Mouse (Mus musculus) lung, postnatal 25 days (tissue): ENCODE data around the gene C1galt1c1.

Experiments used
- DNase-seq: peaks from one replicate; pipeline ENCODE4 v3.0.0; 2022; ENCODE audit warnings: low spot score

Gene C1galt1c1

DNA sequence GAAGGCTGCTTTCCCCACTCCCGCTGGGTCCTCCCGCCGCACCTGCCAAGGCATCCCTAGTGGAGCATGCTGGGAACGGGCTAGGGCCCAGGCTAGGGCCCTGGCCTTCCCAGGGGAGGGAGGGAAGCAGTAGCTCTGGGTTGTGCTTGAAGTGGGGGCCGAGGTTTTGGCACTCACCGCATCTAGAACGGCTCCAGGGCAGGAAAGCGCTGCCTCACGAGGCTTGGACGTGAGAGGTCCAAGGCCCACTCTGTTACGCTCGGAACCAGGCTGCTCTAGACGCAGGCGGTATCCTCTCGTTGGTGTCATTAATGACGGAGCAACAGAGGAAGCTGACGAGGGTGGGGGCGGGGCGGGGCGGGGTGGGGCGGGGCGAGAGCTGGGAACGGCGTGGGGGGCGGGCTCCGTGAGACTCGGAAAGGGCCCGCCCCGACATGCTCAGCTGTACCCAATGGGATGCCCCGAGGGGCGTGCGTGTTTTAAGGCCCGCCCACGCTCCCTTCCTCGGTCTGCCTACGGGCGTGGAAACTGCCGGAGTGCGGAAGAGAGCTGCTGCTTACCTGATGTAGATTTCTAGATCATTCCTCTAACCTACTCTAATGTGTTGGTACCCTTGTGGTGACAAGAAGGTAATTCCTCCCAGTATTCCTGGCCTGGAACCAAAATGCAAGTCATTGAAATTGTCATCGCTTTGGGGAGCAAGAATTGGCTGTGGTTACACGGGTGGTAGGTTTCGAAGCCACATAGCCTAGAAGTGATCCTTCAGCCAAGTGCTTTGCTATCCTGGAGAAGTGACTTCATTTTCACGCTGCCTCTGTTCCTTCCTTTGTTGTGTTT, at the start of gene C1galt1c1:
Gene C1galt1c1 (minus strand): TSS at position 287 of the 837 bp plus-strand sequence.
- DNase-seq: peak; percentile 93

DNA sequence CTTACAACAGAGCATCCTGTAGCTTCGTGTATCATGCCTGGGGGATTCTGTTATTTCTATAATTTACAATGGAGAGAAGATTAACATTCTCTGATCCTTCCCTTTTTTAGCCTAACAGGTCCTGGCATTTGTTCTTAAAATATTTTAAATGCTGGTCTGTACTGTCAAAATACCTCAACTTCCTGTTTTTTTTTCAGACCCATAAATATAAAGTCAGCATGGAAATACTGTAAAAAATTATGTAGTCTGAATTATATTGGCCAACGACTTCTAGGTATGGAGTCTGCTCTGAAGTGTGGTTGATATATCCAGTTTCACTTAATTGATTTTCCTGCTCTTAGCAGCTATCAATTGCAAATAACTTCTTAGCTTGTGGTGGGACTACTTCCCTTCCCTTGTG, 47.1 kb upstream of the C1galt1c1 start:
- no peak for DNase-seq

DNA sequence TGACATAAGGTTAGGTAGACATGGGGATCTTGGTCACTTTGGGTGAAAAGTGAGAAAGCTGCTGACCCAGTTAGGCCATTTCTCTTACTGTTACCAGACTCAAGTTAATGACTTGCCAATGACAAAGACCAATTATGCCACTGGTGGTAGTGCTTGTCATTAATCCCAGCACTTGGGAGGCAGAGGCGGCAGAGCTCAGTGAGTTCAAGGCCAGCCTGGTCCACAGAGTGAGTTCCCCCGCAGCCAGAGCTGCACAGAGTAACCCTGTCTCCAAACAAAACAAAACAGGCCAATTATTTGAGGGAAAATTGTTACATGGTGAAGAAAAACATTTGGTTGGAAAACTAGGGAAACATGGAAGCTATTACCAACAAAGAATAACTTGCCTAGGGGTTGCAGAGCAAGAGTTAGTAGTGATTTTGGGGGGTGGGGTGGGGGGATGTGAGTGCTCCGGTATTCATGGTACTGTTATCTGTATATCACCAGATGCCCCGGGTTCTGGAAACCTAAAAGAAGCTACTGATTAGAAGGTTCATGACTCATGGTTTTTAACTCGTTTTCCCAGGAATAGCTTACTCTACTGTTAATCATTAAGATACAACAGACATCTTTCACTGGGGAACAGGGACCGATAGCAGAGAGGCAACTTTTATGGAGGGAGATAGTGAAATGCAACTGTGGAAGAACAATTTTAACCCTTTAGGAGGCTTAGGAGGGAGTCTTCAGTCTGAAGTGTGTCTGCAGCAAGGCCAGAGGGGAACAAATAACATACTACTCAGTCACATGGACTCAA, 34.4 kb upstream of the C1galt1c1 start:
- no peak for DNase-seq

- no peak for DNase-seq
Measured at GRCm38 (mm10) chrX:38656206-38656883, 21.5 kb upstream of the C1galt1c1 start.

GRCm38 (mm10) chrX:38654681-38655080, 19.8 kb upstream of the C1galt1c1 start:
- no peak for DNase-seq

- DNase-seq: no peak
Measured at GRCm38 (mm10) chrX:38653181-38653580, 18.3 kb upstream of the C1galt1c1 start.

- DNase-seq: no peak
Measured at GRCm38 (mm10) chrX:38651167-38651566, 16.3 kb upstream of the C1galt1c1 start.

DNA sequence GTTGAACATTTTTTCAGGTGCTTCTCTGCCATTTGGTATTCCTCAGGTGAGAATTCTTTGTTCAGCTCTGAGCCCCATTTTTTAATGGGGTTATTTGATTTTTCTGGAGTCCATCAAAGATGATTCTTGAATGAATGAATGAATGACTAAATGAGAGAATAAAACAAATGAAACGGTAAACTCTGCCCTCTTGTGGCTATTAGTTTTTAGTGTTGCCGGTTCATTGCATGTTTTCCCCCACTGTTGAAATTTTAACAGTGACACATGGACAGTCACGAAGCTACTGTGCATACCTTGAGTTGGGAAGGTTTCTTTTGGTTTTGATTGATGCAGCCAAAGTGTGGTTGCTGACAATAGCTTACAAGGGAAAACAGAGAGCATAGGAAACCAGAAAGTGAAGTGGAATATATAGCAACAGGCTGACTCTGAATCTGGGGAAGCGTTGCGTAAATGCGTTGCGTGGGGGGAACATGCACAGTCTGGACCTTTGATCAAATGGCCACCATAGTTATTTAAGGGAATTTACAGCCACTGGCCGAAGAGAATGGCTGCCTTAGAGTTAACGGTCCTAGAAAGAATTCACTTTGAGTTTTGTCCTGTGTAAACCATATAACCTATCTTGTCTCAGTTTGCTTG, 15.6 kb upstream of the C1galt1c1 start:
- DNase-seq: no peak

- no peak for DNase-seq
Measured at GRCm38 (mm10) chrX:38642183-38642582, 7.3 kb upstream of the C1galt1c1 start.

GRCm38 (mm10) chrX:38641435-38641834, 6.5 kb upstream of the C1galt1c1 start:
- no peak for DNase-seq

GRCm38 (mm10) chrX:38635638-38635931, 698 bp upstream of the C1galt1c1 start:
- no peak for DNase-seq

DNA sequence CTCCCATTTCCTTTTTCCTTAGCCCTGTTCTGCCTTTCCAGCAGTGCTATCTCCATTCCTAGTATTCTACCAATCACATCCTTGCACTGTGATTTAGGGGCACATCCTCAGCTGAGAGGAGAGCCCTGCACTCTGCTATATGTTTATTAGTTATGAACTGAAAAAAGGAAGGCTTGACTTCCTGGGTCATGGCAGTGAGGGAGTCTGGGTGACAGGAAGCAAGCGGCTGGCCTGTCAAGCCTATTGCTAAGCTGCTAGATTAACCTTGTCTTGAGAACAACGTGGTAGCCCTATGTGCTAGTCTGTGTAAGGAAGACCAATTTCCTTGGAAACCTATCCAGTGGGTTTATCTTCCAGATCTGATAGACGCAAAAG, 33.9 kb downstream of the C1galt1c1 start:
- DNase-seq: peak; percentile 12

- peak; percentile 82 for DNase-seq
Measured at GRCm38 (mm10) chrX:38600177-38600994, 34.5 kb downstream of the C1galt1c1 start, which contains the start of gene Mcts1. Gene Mcts1, plus strand, starts transcription at chrX:38600578.

GRCm38 (mm10) chrX:38593180-38593889, 41.6 kb downstream of the C1galt1c1 start:
- no peak for DNase-seq

DNA sequence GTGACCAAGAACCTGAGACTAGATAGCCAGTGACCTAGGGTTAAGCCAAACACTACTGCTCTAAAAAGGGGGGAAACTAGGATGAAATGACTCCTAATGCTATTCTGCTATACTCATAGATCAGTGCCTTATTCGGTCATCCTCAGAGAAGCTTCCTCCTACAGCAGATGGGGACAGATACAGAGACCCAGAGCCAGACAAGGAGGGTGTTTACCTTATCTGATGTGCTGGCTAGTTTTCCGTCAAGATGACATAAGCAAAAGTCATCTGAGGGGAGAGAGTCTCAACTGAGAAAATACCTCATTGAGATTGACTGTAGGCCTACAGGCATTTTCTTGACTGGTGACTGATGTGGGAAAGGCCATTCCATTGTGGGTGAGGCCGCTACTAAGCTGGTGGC, 43.1 kb downstream of the C1galt1c1 start:
- DNase-seq: no peak

DNA sequence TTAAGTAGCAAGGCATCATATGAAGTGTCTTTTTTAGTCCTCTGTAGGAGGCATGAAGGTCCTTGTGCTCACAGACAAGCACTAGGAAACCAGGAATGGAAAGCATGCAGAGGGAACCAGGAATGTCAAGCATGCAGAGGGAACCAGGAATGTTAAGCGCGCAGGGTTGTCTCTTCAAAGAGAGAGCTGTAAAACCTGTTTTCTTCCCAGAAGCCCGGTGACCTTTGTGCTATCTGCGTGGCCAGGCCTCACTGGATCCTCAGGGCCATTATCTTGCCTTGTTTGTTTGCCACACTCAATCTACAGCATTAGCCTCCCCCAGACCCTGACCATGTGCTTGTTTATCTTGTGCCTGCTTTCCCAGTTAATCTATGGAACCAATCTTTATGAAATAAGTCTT, 45.1 kb downstream of the C1galt1c1 start:
- peak; percentile 32 for DNase-seq

GRCm38 (mm10) chrX:38583261-38583660, 51.6 kb downstream of the C1galt1c1 start:
- DNase-seq: no peak

DNA sequence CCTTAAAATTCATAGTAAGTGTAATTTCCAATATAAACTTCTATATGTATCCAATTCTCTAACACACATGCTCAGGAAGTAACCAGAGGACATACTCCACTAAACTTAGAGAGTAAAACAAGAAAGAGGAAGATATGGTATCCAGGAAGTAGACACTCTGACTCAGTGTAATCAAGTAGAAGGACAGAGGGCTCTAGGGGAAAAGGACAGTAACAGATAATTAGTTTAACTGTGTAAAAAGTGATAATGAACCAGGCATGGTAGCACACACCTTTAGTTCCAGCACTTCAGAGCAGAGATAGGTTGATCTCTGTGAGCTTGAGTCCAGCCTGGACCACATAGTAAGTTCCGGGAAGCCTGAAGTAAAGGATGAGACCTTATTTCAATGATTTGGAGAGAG, 53.7 kb downstream of the C1galt1c1 start:
- no peak for DNase-seq
